Mouse (Mus musculus): Measurements from ENCODE around the gene Theg.

DNA sequence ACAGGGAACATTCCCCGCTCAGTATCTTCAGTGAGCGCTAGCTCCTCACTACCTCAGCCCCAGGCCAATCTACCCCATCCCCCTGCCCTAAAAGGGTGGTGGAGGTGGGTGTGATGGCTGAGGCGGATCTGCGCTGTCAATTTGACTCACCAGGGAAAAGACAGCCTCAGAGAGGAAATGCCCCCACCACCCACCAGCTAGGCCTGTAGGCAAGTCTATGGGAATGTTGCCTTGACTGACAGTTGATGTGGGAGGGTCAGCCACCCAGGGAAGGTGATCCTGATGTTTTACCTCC, 10.8 kb upstream of the Theg start:
- no peak for TF ChIP-seq POLR2A (IDR thresholded peaks at IDR 0.05; ENCODE audit: extremely low read depth, insufficient read depth, low read length)
- no peak for TF ChIP-seq CTCF (IDR thresholded peaks at IDR 0.05; ENCODE audit: low read depth, low read length)
